Mouse (Mus musculus) G1E (cell line): ENCODE measurements around the gene Eml1. TPM values are rescaled to one million over a fixed set of nuclear protein-coding genes. Genes with fewer than 3 reads are reported as not detected.

ENCODE experiments used
- ATAC-seq: 2 replicates; pipeline ENCODE4 v1.8.0; 2016; ENCODE audit warnings: mild to moderate bottlenecking; ENCODE audit not compliant: insufficient number of reproducible peaks, poor library complexity, low FRiP score, severe bottlenecking; ENCODE audit errors: extremely low read depth
- DNase-seq: peaks from one replicate; pipeline ENCODE4 v3.0.0; 2012; ENCODE audit warnings: low spot score
- H3K27me3 ChIP-seq: 2 replicates; pipeline ENCODE4 v1.6.1; 2012; ENCODE audit warnings: mild to moderate bottlenecking, low read length, inconsistent platforms; ENCODE audit not compliant: insufficient read depth
- H3K36me3 ChIP-seq: replicated peaks from 2 replicates; pipeline ENCODE3; 2012; ENCODE audit warnings: mild to moderate bottlenecking, inconsistent platforms
- H3K4me1 ChIP-seq: 2 replicates; pipeline ENCODE4 v1.6.1; 2012; ENCODE audit warnings: low read depth, low read length, inconsistent platforms, mixed read lengths; ENCODE audit not compliant: insufficient read depth
- H3K4me3 ChIP-seq: 2 replicates; pipeline ENCODE4 v1.5.1; 2012; ENCODE audit warnings: low read depth, mild to moderate bottlenecking, inconsistent platforms, low read length, moderate library complexity, mixed read lengths
- H3K9me3 ChIP-seq: replicated peaks from 2 replicates; pipeline ENCODE4 v1.6.1; 2012; ENCODE audit warnings: inconsistent platforms
- CTCF ChIP-seq: IDR thresholded peaks from 2 replicates; pipeline ENCODE4 v1.5.1; 2012; ENCODE audit warnings: low read depth, low read length, inconsistent platforms, mixed read lengths
- GATA1 ChIP-seq: IDR thresholded peaks from 2 replicates; pipeline ENCODE4 v1.6.1; 2012; ENCODE audit warnings: borderline replicate concordance, low read length, inconsistent platforms, mixed read lengths
- GATA2 ChIP-seq: IDR thresholded peaks from 2 replicates; pipeline ENCODE4 v1.6.1; 2012; ENCODE audit warnings: low read depth, low read length, inconsistent platforms, borderline replicate concordance
- POLR2AphosphoS5 ChIP-seq: IDR thresholded peaks from 2 replicates; pipeline ENCODE4 v1.6.1; 2012; ENCODE audit warnings: low read depth, low read length, inconsistent platforms; ENCODE audit not compliant: insufficient replicate concordance
- TAL1 ChIP-seq: conservative IDR thresholded peaks from 2 replicates; pipeline ENCODE4 v1.6.1; 2012; ENCODE audit warnings: low read depth, low read length, inconsistent platforms, mixed read lengths
- polyA plus RNA-seq: library from polyadenylated mRNA; stranded (reverse); fragments of >175 nt; gene quantifications from 2 replicates; pipeline ENCODE4 v1.2.3, GENCODE M21; 2012
- total RNA-seq, 2 experiments: library from RNA; stranded (forward) in 1 of 2; stranded (reverse) in 1 of 2; fragments of 200-1000 nt in 1 of 2; fragments of >200 nt in 1 of 2; fragmentation: Nextera tagmentation in 1 of 2; gene quantifications; 2 replicates each; pipeline ENCODE4 v1.2.3; 2014 to 2017

Eml1 gene
- total and polyA plus RNA-seq, 3 experiments = 0.05 TPM; not detected in 2

DNA sequence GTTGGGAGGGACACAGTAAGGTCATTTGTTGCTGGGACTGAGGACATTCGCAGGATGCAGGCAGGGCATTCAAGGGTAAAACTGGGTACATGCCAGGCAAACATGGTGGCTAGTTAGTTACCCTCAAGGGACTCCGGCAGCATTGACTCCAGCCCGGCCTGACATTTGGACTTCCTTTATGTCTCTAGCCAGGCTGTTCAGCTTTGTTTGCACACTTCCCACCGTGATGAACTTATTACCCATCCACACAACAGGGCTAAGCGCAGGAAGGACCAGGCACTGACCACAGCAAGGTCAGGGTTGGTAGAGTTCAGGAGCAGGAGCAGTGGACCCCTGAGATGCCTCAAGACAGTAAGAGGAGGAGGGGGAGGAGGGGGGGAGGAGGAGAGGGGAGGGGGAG is 1.8 kb upstream of the Eml1 start:
- ATAC-seq = no peak
- H3K4me3 ChIP-seq = no peak overlapping the region
- H3K27me3 ChIP-seq = no peaks in the 10 kb centered on the region; the same call in 1 of the 2 replicates
- no peaks in the 10 kb centered on the region for H3K4me1 ChIP-seq
- no peaks in the 10 kb centered on the region for H3K36me3 ChIP-seq
- DNase-seq = no peak
- peaks cover 92% of the 10 kb centered on the region for H3K9me3 ChIP-seq
- no peak for TF ChIP-seq GATA1

DNA sequence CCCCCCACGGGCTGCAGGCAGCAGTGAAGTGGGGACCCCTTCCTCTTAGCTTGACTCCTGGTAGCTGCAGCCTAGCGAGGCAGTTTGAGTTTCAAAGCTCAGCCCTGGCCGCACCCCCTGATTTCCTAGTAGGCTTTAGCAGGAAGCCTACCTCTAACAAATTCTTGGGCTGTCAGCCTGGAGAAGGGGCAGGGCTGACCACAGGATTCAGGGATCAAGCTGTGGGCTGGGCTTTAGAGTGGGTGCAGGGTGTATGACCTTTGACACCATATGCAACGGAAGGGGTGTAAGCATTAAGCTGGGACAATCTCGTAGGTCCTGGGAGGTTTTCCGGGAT is 640 bp downstream of the Eml1 start:
- Histone ChIP-seq H3K9me3 (peaks cover 92% of the 10 kb centered on the region), H3K27me3 (no peaks in the 10 kb centered on the region; the same call in 1 of the 2 replicates), H3K36me3 (no peaks in the 10 kb centered on the region), H3K4me1 (no peaks in the 10 kb centered on the region), H3K4me3 (peak overlapping the region; percentile 14; the same call in 1 of the 2 replicates)
- no peak for TF ChIP-seq POLR2AphosphoS5
- no peak for TF ChIP-seq GATA2
- no peak for TF ChIP-seq GATA1
- TF ChIP-seq CTCF = no peak
- TF ChIP-seq TAL1 = no peak
- ATAC-seq (no peak), DNase-seq (no peak)

DNA sequence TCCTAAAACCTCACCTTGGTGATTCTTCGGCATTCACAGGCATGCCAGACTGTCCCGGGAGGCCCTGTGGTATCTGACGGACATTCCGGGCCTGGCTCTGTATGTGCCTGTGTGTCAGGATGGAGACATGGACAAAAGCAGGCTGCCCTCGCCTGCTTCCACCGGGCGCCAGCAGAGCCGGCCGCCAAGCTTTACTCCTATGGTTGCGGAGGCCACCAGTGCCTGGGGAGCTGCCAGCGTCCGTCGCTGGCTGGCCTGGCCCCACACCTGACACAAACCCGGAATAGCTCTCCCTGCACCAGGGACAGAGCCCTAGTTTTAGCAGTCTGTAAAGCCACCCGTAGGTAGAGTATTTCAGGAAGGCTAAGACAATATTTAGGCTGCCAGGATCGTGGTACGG is 1.5 kb downstream of the Eml1 start:
- Histone ChIP-seq H3K4me3 (no peak overlapping the region; the same call in 1 of the 2 replicates), H3K27me3 (no peaks in the 10 kb centered on the region; the same call in 1 of the 2 replicates), H3K9me3 (peaks cover 92% of the 10 kb centered on the region), H3K4me1 (no peaks in the 10 kb centered on the region), H3K36me3 (no peaks in the 10 kb centered on the region)
- TF ChIP-seq GATA1 = no peak
- no peak for TF ChIP-seq GATA2
- no peak for TF ChIP-seq CTCF
- TF ChIP-seq POLR2AphosphoS5 = no peak
- DNase-seq = no peak
- no peak for ATAC-seq

DNA sequence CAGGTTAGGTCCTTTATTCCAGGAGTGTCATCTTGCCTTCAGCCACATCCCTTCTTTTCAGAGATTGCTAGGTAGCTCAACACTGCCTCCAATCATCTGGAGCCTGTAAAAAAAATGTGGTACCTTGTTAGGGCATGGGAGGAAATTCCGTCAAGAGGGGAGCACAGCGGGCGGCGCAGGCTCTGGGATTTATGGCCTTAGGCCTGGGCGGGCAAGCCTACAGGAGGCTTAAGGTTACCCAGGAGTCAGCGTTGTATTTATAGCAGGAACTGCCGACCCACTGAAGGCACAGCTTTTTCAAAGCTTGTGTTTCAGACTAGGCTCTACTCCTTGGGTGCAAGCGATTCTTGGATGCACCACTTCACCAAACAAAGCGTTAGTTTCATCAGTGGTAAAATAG is 2.9 kb downstream of the Eml1 start:
- no peak for DNase-seq
- H3K36me3 ChIP-seq = no peaks in the 10 kb centered on the region
- ATAC-seq = no peak
- peaks cover 92% of the 10 kb centered on the region for H3K9me3 ChIP-seq
- no peaks in the 10 kb centered on the region for H3K4me1 ChIP-seq
- no peak overlapping the region for H3K4me3 ChIP-seq
- TF ChIP-seq CTCF = no peak
- TF ChIP-seq GATA2 = no peak
- TF ChIP-seq GATA1 = no peak
- no peak for TF ChIP-seq POLR2AphosphoS5
- TF ChIP-seq TAL1 = no peak
- H3K27me3 ChIP-seq = no peaks in the 10 kb centered on the region; the same call in 1 of the 2 replicates

DNA sequence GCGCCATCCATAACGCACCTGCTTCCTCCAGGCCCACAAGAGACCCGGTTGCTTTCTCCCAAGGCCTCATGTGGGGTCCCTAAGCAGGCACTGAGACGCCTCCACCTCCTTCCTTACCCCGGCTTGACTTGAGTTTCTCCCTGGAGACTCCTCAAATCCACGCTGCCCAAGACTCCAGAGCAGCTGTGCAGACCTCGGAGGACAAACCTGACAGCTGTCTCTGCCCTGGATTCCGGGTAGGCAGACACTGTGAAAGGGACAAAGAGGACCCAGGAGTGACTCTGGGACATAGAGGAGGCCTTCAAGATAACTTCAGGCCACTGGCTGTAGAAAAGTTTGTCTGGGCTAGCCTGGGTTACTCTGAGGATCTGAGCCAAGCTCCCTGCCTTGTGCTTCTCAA is 3.9 kb downstream of the Eml1 start:
- Histone ChIP-seq H3K27me3 (no peaks in the 10 kb centered on the region; the same call in 1 of the 2 replicates), H3K4me1 (no peaks in the 10 kb centered on the region), H3K4me3 (no peak overlapping the region; the same call in 1 of the 2 replicates), H3K36me3 (no peaks in the 10 kb centered on the region), H3K9me3 (peaks cover 92% of the 10 kb centered on the region)
- DNase-seq = no peak
- no peak for TF ChIP-seq GATA1
- no peak for TF ChIP-seq CTCF
- TF ChIP-seq TAL1 = no peak
- no peak for TF ChIP-seq GATA2
- TF ChIP-seq POLR2AphosphoS5 = no peak
- ATAC-seq = no peak

DNA sequence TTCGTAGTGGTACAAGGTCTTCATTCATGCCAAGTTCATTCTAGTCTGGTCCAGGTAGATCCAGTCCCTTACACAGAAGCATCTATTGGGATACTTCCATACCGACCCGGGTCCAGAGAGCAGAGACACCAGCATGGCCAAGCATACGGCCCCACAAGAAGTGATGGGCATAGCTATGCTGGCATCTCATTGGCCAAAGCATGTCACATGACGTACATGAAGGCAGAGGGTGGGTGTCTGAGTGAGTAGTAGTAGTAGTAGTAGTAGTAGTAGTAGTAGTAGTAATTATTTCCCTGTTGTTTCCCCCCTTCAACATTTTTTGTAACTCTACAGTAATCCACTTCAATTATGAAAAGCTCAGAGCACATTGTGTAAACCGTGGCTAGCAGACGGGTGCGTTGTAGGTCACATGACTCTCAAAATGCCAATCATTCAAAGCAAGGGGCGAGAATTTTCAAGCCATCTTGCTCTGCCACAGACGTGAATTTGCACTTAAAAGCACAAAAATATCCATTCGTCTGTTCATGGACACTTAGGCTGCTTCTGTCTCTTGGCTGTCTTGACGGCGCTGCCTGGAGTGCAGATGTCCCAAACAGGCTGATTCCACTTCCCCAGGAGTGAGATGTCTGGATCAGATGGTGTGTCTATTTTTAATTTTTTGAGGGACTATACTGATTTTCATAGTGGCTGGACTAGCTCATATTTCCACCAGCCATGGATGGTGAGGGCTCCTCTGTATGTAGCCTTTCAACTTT is 7.8 kb downstream of the Eml1 start:
- ATAC-seq (no peak), DNase-seq (no peak)
- Histone ChIP-seq H3K9me3 (peaks cover 85% of the 10 kb centered on the region), H3K27me3 (no peaks in the 10 kb centered on the region), H3K4me3 (no peak overlapping the region), H3K36me3 (no peaks in the 10 kb centered on the region), H3K4me1 (no peaks in the 10 kb centered on the region)
- TF ChIP-seq GATA2 = no peak
- TF ChIP-seq POLR2AphosphoS5 = no peak
- no peak for TF ChIP-seq TAL1
- no peak for TF ChIP-seq GATA1
- no peak for TF ChIP-seq CTCF
